Mouse (Mus musculus): ENCODE data around the gene Zfand4.

DNA sequence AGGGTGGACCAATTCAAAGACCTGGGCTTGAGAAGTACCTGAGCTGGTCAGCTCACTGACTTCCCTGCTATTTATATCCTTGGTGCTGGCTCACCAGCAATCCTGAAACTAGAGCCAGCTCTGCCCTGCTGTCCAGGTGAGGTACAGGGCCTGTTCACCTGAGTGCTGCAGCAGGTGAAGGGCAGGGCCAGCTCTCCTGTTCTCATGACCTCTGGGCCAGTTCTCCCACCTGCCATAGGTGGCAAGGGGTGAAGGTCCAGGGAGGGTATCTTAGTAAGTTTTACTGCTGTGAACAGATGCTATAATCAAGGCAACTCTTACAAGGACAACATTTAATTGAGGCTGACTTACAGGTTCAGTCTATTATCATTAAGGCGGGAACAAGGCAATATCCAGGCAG, 105.8 kb downstream of the Zfand4 start:
- TF ChIP-seq CTCF (IDR thresholded peaks at IDR 0.05; ENCODE audit: low read depth, low read length) (no peak), TAL1 (conservative IDR thresholded peaks at IDR 0.05; ENCODE audit: low read depth, low read length) (no peak), GATA2 (IDR thresholded peaks at IDR 0.05; ENCODE audit: borderline replicate concordance, low read depth, low read length) (no peak), GATA1 (IDR thresholded peaks at IDR 0.05; ENCODE audit: borderline replicate concordance, low read length) (no peak)
